Mouse (Mus musculus): ENCODE results near the gene Serpind1.

DNA sequence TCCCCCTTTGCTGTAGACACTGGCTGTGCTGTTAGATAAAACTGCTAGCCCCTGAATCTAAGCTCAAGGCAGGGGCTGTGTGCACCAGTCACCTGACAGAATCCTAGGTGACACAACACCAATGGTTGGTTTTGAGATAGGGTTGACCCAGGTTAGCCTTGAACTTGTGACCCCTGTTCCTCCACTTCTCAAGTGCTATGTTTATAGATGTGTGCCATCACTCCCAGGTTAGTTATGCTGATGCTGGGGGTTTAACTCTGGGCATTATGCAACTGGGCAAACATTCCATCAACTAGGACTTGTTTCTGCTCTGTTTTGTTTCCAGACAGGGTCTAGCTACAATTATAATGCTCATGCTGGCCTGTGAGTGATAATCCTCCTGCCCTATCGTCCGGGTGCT, 44.1 kb upstream of the Serpind1 start:
- TF ChIP-seq CTCF (IDR thresholded peaks at IDR 0.05; ENCODE audit: low read depth, low read length) (no peak), TAL1 (conservative IDR thresholded peaks at IDR 0.05; ENCODE audit: low read depth, low read length) (no peak), GATA1 (IDR thresholded peaks at IDR 0.05; ENCODE audit: borderline replicate concordance, low read length) (no peak)
